Mouse (Mus musculus) heart, embryonic 14.5 days (tissue): Measurements from ENCODE around the gene D1Ertd622e. TPM values are rescaled to one million over a fixed set of nuclear protein-coding genes. Genes with fewer than 3 reads are reported as not detected.
"Not testable (repeated sequence)": the region's sequence is repeated elsewhere in the genome, so short reads cannot be mapped to it uniquely, and the experiment has no call there.

Experiments
- ATAC-seq: fragments of 200-750 bp; cut with Nextera tagmentation; 2 replicates; pipeline ENCODE4 v1.8.0; 2017; ENCODE audit warnings: low read depth, moderate TSS enrichment; ENCODE audit not compliant: insufficient number of reproducible peaks, insufficient read depth, low FRiP score
- H3K27ac ChIP-seq, 2 experiments: fragments of 200-500 bp in 1 of 2; fragments of 300-500 bp in 1 of 2; sonication (generic) in 1 of 2; replicated peaks in 1 of 2; 2 replicates each; pipeline ENCODE4 v1.5.1; 2012 to 2014; ENCODE audit warnings: low read depth in 2 of 2, low read length in 2 of 2, control low read depth in 1 of 2, mild to moderate bottlenecking in 1 of 2, mixed read lengths in 1 of 2; ENCODE audit not compliant: control insufficient read depth in 1 of 2, insufficient read depth in 1 of 2
- H3K27me3 ChIP-seq: fragments of 300-500 bp; sonication (generic); 2 replicates; pipeline ENCODE4 v1.6.1; 2014; ENCODE audit warnings: mild to moderate bottlenecking, low read length, control low read depth; ENCODE audit not compliant: control insufficient read depth, insufficient read depth
- H3K36me3 ChIP-seq: fragments of 300-500 bp; sonication (generic); 2 replicates; pipeline ENCODE4 v1.6.1; 2014; ENCODE audit warnings: mild to moderate bottlenecking, control low read depth, low read length, mixed read lengths; ENCODE audit not compliant: control insufficient read depth, insufficient read depth
- H3K4me1 ChIP-seq, 2 experiments: fragments of 200-500 bp in 1 of 2; fragments of 300-500 bp in 1 of 2; sonication (generic) in 1 of 2; 2 replicates each; pipeline ENCODE4 v1.6.1; 2012 to 2014; ENCODE audit warnings: low read length in 2 of 2, control low read depth in 1 of 2, mixed read lengths in 1 of 2; ENCODE audit not compliant: control insufficient read depth in 2 of 2, insufficient read depth in 2 of 2
- H3K4me2 ChIP-seq: fragments of 300-500 bp; sonication (generic); 2 replicates; pipeline ENCODE4 v1.6.1; 2014; ENCODE audit warnings: mild to moderate bottlenecking, low read length
- H3K4me3 ChIP-seq, 2 experiments: fragments of 200-500 bp in 1 of 2; fragments of 300-500 bp in 1 of 2; sonication (generic) in 1 of 2; 2 replicates each; pipeline ENCODE4 v1.5.1; 2012 to 2014; ENCODE audit warnings: low read length in 2 of 2, mild to moderate bottlenecking in 2 of 2, control low read depth in 1 of 2, low read depth in 1 of 2, moderate library complexity in 1 of 2; ENCODE audit not compliant: control insufficient read depth in 1 of 2, insufficient read depth in 1 of 2
- H3K9ac ChIP-seq: fragments of 300-500 bp; sonication (generic); 2 replicates; pipeline ENCODE4 v1.6.1; 2014; ENCODE audit warnings: mild to moderate bottlenecking, low read length
- H3K9me3 ChIP-seq: fragments of 300-500 bp; sonication (generic); 2 replicates; pipeline ENCODE4 v1.6.1; 2016; ENCODE audit warnings: low read length, control low read depth; ENCODE audit not compliant: control insufficient read depth
- WGBS: fragments of 180-500 bp; shearing (Covaris S2); extraction: QIAGEN DNeasy Blood & Tissue Kit; methylation state at CpG from one replicate; pipeline ENCODE4 v1.1.7; 2014; 5-methylcytosine and 5-hydroxymethylcytosine counted together
- polyA plus RNA-seq: library from polyadenylated mRNA; unstranded; fragments of >200 nt; fragmentation: Nextera tagmentation; extraction: Ambion mirVana; gene quantifications from 2 replicates; pipeline ENCODE4 v1.2.1, GENCODE M21; 2014

D1Ertd622e gene
- polyA plus RNA-seq, 1 experiment from 2014 or later, result 7.8 TPM

DNA sequence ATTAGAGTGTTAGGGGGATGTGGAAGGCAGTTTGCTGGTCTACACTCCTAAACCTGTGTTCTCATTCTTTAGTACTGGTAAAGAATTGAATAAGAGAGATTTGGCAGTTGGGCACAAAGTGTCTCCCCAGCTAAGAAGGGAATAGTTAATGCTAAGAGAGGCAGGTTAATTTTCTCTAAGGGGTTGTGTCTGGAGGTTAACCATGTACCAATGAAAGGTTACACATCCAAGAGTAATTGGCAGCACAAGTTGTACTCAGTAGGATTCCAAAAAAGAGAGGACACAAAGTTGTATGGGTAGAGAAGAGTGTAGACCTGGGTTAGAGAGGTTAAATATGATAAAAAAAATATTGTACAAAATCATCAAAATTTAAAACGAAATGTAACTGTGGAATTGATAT is 58.5 kb downstream of the D1Ertd622e start:
- Histone ChIP-seq H3K9ac (no peak overlapping the region), H3K27ac (no peak overlapping the region), H3K4me2 (no peak overlapping the region), H3K4me3 (no peak overlapping the region), H3K4me1 (no peaks in the 10 kb centered on the region), H3K27me3 (no peaks in the 10 kb centered on the region), H3K36me3 (no peaks in the 10 kb centered on the region), H3K9me3 (no peaks in the 10 kb centered on the region)
- no peak for ATAC-seq
- WGBS, result 58% methylated on average over 1 of the region's 1 CpGs

DNA sequence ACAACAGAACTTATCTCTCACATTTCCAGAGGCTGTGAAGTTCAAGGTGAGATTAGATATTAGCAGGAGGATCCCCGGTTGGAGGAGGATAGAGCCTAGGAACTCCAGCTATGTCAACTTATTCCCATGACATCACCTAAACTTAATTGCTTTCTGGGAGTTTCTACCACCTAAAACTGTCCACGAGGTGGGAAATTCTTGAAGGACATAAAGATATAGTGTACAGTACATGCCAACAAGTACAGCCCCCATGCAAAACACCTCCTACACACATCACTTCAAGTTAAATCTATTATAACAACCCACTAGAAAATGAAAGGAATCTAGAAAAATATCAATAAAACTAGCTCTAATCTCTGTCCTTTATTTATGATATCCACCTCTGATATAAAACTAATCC is 61.5 kb downstream of the D1Ertd622e start:
- H3K9me3 ChIP-seq, result no peaks in the 10 kb centered on the region
- no peak for ATAC-seq
- no peaks in the 10 kb centered on the region for H3K36me3 ChIP-seq
- H3K27ac ChIP-seq, result no peak overlapping the region
- no peak overlapping the region for H3K9ac ChIP-seq
- WGBS, result 53% methylated on average over 2 of the region's 2 CpGs
- H3K4me3 ChIP-seq, result no peak overlapping the region
- no peaks in the 10 kb centered on the region for H3K27me3 ChIP-seq
- H3K4me2 ChIP-seq, result no peak overlapping the region
- no peaks in the 10 kb centered on the region for H3K4me1 ChIP-seq

DNA sequence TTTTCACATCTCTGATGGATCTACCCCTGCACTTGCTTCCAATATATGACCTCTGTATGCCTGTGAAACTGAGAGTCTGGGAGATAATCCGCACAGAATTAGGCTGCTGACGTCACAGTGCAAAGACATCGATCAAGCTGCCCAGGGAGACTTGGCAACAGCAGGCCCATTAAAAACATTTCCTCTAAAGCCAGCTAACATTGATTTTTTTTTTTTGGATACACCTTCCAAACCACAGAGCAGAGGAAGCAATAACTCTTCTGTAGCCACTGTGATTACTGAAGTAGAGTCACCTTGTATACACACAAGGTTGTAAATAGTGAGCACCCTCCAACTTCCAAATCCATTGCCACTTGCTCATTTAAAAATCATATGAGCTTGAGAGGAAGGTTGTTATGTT is 62.8 kb downstream of the D1Ertd622e start:
- Histone ChIP-seq H3K4me2 (no peak overlapping the region), H3K27me3 (no peaks in the 10 kb centered on the region), H3K9ac (no peak overlapping the region), H3K27ac (no peak overlapping the region), H3K36me3 (no peaks in the 10 kb centered on the region), H3K9me3 (no peaks in the 10 kb centered on the region), H3K4me3 (no peak overlapping the region), H3K4me1 (no peaks in the 10 kb centered on the region)
- no peak for ATAC-seq
- 86% methylated on average over 3 of the region's 3 CpGs for WGBS

DNA sequence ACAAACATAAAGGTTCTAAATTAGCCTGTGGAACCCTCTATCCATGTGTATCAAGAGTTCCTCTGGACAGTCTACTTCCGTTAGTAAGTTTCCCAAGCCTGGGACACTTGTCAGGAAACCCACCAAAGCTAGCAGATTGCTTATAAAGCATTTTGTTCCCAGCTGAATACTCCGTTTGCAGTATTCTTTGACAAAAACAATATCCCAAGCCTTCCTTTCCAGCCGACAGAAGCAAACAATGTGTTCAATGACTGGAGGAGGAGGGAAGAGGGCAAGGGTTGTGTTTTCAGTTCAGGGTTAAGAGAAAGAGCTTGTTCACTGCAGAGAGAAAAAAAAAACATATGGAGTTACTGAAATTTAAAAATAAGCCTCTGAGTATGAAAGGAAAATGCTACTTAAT is 73.3 kb downstream of the D1Ertd622e start:
- Histone ChIP-seq H3K4me1 (no peaks in the 10 kb centered on the region), H3K9ac (no peak overlapping the region), H3K27me3 (no peaks in the 10 kb centered on the region), H3K36me3 (no peaks in the 10 kb centered on the region), H3K4me3 (no peak overlapping the region), H3K27ac (no peak overlapping the region), H3K4me2 (no peak overlapping the region), H3K9me3 (no peaks in the 10 kb centered on the region)
- ATAC-seq, result no peak
- WGBS, result 49% methylated on average over 3 of the region's 3 CpGs

DNA sequence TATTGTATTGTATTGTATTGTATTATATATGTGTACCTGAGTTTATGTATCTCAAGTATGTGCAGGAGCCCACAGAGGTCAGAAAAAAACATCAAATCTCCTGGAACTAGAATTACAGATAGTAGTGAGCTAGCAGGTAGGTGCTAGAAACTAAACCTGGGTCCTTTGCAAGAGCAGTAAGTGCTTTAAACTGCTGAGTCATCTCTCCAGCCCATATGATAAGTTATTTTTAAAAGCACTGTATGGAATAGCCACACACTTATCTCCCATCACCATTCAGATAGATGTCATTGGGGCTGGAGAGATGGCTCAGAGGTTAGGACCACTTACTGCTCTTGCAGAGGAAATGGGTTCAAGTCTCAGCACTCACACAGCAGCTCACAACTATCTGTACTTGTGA is 76.8 kb downstream of the D1Ertd622e start:
- Histone ChIP-seq H3K9ac (no peak overlapping the region), H3K36me3 (no peaks in the 10 kb centered on the region), H3K4me3 (no peak overlapping the region), H3K4me2 (no peak overlapping the region), H3K27ac (no peak overlapping the region), H3K4me1 (no peaks in the 10 kb centered on the region), H3K9me3 (no peaks in the 10 kb centered on the region), H3K27me3 (no peaks in the 10 kb centered on the region)
- ATAC-seq, result no peak

DNA sequence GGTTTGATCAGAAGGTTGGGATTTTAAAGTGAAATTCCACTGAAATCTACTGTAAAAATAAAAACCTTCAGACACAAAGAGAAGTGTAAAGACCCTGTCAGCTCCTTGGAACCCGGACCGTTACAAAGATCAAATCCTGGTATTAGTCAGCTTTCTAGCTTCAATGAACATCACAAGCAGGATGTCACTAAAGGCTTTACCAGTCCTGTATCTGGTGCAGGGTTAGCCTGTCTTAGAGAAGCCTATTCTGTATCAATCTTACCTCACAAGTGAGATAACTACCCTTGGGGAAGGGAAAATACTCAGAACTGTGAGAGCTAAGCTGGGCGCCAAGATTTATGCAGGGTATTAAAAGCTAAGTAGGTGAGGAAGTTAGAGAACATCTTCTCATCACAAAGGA is 77.7 kb downstream of the D1Ertd622e start:
- Histone ChIP-seq H3K9me3 (no peaks in the 10 kb centered on the region), H3K4me2 (no peak overlapping the region), H3K9ac (no peak overlapping the region), H3K36me3 (no peaks in the 10 kb centered on the region), H3K27me3 (no peaks in the 10 kb centered on the region), H3K27ac (no peak overlapping the region), H3K4me1 (no peaks in the 10 kb centered on the region), H3K4me3 (no peak overlapping the region)
- 75% methylated on average over 3 of the region's 3 CpGs for WGBS
- ATAC-seq, result no peak

DNA sequence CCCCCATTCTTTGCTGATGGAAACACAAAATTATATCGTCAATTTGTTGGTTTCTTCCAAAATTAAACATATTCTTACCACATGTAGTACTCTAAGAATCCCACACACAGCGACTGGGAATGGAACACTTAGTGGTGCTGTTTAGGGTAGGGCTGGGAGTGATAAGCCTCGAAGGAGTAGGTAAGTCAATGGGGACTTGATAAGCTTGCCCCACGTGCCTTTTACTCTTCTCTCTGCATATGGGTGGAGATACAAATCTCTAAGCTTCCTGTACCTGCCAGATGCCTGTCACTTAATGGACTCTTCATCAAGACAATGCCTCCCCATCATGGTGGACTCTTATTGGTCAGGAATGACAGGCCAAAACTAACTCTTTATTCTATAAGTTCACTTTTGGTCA is 78.8 kb downstream of the D1Ertd622e start:
- ATAC-seq, result no peak
- WGBS, result 45% methylated on average over 4 of the region's 4 CpGs
- no peak overlapping the region for H3K4me3 ChIP-seq

DNA sequence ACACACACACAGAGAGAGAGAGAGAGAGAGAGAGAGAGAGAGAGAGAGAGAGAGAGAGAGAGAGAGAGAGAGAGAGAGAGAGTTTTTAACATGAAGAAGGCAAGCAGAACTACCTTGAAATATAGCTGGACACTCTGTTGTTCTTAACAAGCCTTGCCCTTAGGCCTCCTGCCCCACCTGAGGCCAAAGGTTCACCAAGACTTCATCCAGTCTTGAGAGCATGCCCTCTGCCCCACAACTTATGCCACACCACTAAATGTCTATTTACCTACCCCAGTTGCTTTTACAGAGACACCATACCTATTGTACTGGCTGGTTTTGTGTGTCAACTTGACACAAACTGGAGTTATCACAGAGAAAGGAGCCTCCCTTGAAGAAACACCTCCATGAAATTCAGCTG is 81.2 kb downstream of the D1Ertd622e start:
- H3K27me3 ChIP-seq, ATAC-seq, H3K9ac ChIP-seq, H3K4me3 ChIP-seq, H3K27ac ChIP-seq, H3K36me3 ChIP-seq, H3K4me2 ChIP-seq, H3K9me3 ChIP-seq, H3K4me1 ChIP-seq: not testable (repeated sequence)

More for the DNA sequence above, 78.8 kb downstream of the D1Ertd622e start:
- H3K36me3 ChIP-seq, result no peaks in the 10 kb centered on the region
- no peak overlapping the region for H3K27ac ChIP-seq
- no peak overlapping the region for H3K9ac ChIP-seq
- no peak overlapping the region for H3K4me2 ChIP-seq
- H3K27me3 ChIP-seq, result no peaks in the 10 kb centered on the region
- no peaks in the 10 kb centered on the region for H3K9me3 ChIP-seq
- no peaks in the 10 kb centered on the region for H3K4me1 ChIP-seq
